Mouse (Mus musculus) thymus, adult 2 months (tissue): Measurements from ENCODE around the gene Rrp1b.

Source experiments
- CTCF ChIP-seq: fragments of 200-500 bp; IDR thresholded peaks from 2 replicates; pipeline ENCODE4 v1.5.1; 2012; ENCODE audit warnings: mild to moderate bottlenecking, control low read depth, low read length, moderate library complexity, borderline replicate concordance; ENCODE audit not compliant: control insufficient read depth, poor library complexity, insufficient read depth; ENCODE audit errors: extremely low read depth
- POLR2A ChIP-seq: fragments of 200-500 bp; IDR thresholded peaks from 2 replicates; pipeline ENCODE4 v1.6.1; 2012; ENCODE audit warnings: mild to moderate bottlenecking, low read length, control low read depth, moderate library complexity; ENCODE audit not compliant: control insufficient read depth, poor library complexity, insufficient read depth; ENCODE audit errors: extremely low read depth

GRCm38 (mm10) chr17:32067541-32067940, 31.6 kb downstream of the Rrp1b start:
- TF ChIP-seq CTCF: no peak
- no peak for TF ChIP-seq POLR2A
